Comparison of ENCODE assay signal across 9 mouse cellular contexts in genomic region chr5:111058401-111059139, GRCm38 (mm10).
DNase-seq lines count a peak whose midpoint lies in the region; ATAC-seq and TF ChIP-seq lines count a peak whose summit lies in the region.
"Had no signal": no experiment of that assay in that cellular context is flagged by ENCODE, and none has a peak within 500 bp of the region (broad histone marks: within the 10 kb centered on the region; RNA-seq: fewer than 3 reads in every experiment).

No protein-coding gene starts in this region.

- no peak for ATAC-seq in midbrain, embryonic 12.5 days (ENCODE audit: low FRiP score, low read depth)
- ATAC-seq in heart, embryonic 11.5 days (replicated peaks; ENCODE audit: insufficient number of reproducible peaks, low FRiP score, low TSS enrichment): no peak

- peak overlapping the region; percentile 4 for H3K27ac ChIP-seq in midbrain, embryonic 12.5 days (replicated peaks)
- no peak overlapping the region for H3K27ac ChIP-seq in midbrain, embryonic 10.5 days (replicated peaks)
- H3K27ac ChIP-seq in embryonic fibroblast, embryonic 13.5 days (ENCODE audit: insufficient read depth, low read length): peak overlapping the region; percentile 94
- H3K27ac ChIP-seq in heart, embryonic 11.5 days (ENCODE audit: low read depth, low read length): no peak overlapping the region
- H3K27ac ChIP-seq: kidney, postnatal 0 days had no signal

- no peaks in the 10 kb centered on the region for H3K27me3 ChIP-seq in midbrain, embryonic 12.5 days
- peaks cover 8% of the 10 kb centered on the region; the same call in 1 of the 2 replicates for H3K27me3 ChIP-seq in midbrain, embryonic 10.5 days (ENCODE audit: low read depth, poor library complexity, severe bottlenecking)
- peaks cover 48% of the 10 kb centered on the region for H3K27me3 ChIP-seq in heart, embryonic 11.5 days (ENCODE audit: control insufficient read depth, insufficient read depth, low read length)

- H3K36me3 ChIP-seq in midbrain, embryonic 12.5 days: no peaks in the 10 kb centered on the region
- no peaks in the 10 kb centered on the region for H3K36me3 ChIP-seq in midbrain, embryonic 10.5 days
- H3K36me3 ChIP-seq in heart, embryonic 11.5 days (ENCODE audit: control insufficient read depth, insufficient read depth, low read length): no peaks in the 10 kb centered on the region

- no peak for TF ChIP-seq CTCF in embryonic fibroblast, embryonic 13.5 days (IDR thresholded peaks at IDR 0.05; ENCODE audit: borderline replicate concordance, insufficient read depth, low read length)

- no peaks in the 10 kb centered on the region for H3K9me3 ChIP-seq in midbrain, embryonic 12.5 days
- no peaks in the 10 kb centered on the region for H3K9me3 ChIP-seq in midbrain, embryonic 10.5 days (replicated peaks)
- no peaks in the 10 kb centered on the region for H3K9me3 ChIP-seq in heart, embryonic 11.5 days (replicated peaks; ENCODE audit: control insufficient read depth, low read length)

- no peak overlapping the region for H3K9ac ChIP-seq in midbrain, embryonic 12.5 days (replicated peaks)
- H3K9ac ChIP-seq in heart, embryonic 11.5 days (ENCODE audit: low read depth, low read length): no peak overlapping the region

- no peak overlapping the region for H3K4me3 ChIP-seq in midbrain, embryonic 12.5 days
- no peak overlapping the region for H3K4me3 ChIP-seq in midbrain, embryonic 10.5 days
- H3K4me3 ChIP-seq in embryonic fibroblast, embryonic 13.5 days (ENCODE audit: insufficient read depth, low read length): no peak overlapping the region
- no peak overlapping the region for H3K4me3 ChIP-seq in heart, embryonic 11.5 days (ENCODE audit: low read depth, low read length)

- DNase-seq in midbrain, embryonic 10.5 days (ENCODE audit: low spot score): no peak
- DNase-seq in layer of hippocampus, postnatal 10 days (ENCODE audit: low spot score in 2 of 2): peak; percentile 71 to 73
- peak; percentile 35 to 55 for DNase-seq in right cerebral cortex, adult 2 months (ENCODE audit: low spot score in 2 of 2)
- no peak for DNase-seq in spleen, postnatal 14 days (ENCODE audit: low spot score in 2 of 2)
- DNase-seq in adipocyte (ENCODE audit: low spot score): no peak

- H3K4me1 ChIP-seq in midbrain, embryonic 12.5 days: peaks cover 56% of the 10 kb centered on the region
- H3K4me1 ChIP-seq in midbrain, embryonic 10.5 days: peaks cover 61% of the 10 kb centered on the region
- H3K4me1 ChIP-seq in embryonic fibroblast, embryonic 13.5 days (ENCODE audit: control insufficient read depth, insufficient read depth, low read length): peaks cover 28% of the 10 kb centered on the region
- peaks cover 26% of the 10 kb centered on the region for H3K4me1 ChIP-seq in heart, embryonic 11.5 days (ENCODE audit: control insufficient read depth, insufficient read depth, low read length)

- H3K4me2 ChIP-seq in midbrain, embryonic 12.5 days (replicated peaks): no peak overlapping the region
- no peak overlapping the region for H3K4me2 ChIP-seq in heart, embryonic 11.5 days

- no peak for TF ChIP-seq POLR2A in embryonic fibroblast, embryonic 13.5 days (IDR thresholded peaks at IDR 0.05; ENCODE audit: low read depth, low read length)

- 76% methylated on average over 22 of the region's 22 CpGs for WGBS in midbrain, embryonic 12.5 days
- 79% methylated on average over 22 of the region's 22 CpGs for WGBS in midbrain, embryonic 10.5 days
- whole genome bisulfite sequencing in heart, embryonic 11.5 days (ENCODE audit: insufficient replicate concordance): 73% methylated on average over 22 of the region's 22 CpGs

Comparison
In these comparisons a context has a peak if more than half of its experiments do, and no peak if none do; other contexts are left out.
1. H3K27ac ChIP-seq: peak in midbrain, embryonic 12.5 days (single experiment) and embryonic fibroblast, embryonic 13.5 days (single experiment); none in midbrain, embryonic 10.5 days (single experiment) and heart, embryonic 11.5 days (single experiment).
2. DNase-seq: peak in layer of hippocampus, postnatal 10 days (2 of 2) and right cerebral cortex, adult 2 months (2 of 2); none in midbrain, embryonic 10.5 days (single experiment), spleen, postnatal 14 days (0 of 2) and adipocyte (single experiment).